ENCODE assay signal across 13 mouse cellular contexts in the genomic region with DNA sequence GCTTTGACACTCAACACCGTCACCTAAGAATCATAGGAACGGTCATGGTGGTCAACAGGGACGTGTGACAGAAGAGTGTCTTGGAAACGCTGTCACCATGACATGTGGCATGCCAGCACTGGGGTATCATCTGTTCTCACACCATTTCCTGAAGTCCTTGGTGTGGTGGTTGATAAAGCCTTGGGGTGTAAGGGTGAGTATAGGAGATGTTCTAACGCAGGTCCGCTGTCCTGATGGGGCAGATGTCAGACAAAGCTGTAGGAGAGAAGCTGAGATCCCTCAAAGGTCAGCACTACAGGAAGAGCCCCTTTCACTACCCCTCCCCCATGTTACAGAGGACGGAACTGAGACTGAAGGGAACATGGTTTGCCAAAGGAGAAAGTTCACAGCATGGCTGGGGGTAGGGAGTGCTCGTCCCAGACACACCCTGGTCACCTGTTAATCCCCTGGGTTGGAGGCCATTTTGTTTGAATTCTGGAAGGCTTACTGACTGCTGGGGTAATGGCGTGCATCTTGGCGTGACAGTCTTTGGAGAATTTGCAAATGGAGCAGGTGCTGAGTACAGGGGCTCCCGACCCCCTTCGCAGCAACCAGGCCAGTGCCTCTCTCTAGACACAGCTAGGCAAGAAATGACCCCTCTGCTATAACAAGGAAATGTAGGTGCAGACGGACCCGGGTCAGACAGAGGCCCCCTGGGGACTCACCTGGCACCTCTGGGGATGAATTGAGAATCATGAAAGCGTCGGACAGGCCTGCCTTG.
"Had no signal": no experiment of that assay in that cellular context is flagged by ENCODE, and none has a peak within 500 bp of the region (broad histone marks: within the 10 kb centered on the region; RNA-seq: fewer than 3 reads in every experiment).

No protein-coding gene starts in this region.

- DNase-seq: kidney, adult 11 months; kidney, postnatal 10 days; kidney, postnatal 4 days; layer of hippocampus, adult 9-11 months; liver; lung, adult 18-20 months; lung, postnatal 10 days; lung, postnatal 36 days; right cerebral cortex, adult 18-20 months; right cerebral cortex, postnatal 14 days; right cerebral cortex, postnatal 4 days; thymus, adult 18-20 months; thymus, postnatal 4 days had no signal
